Comparison of ENCODE assay signal across 13 mouse cellular contexts in the genomic region with DNA sequence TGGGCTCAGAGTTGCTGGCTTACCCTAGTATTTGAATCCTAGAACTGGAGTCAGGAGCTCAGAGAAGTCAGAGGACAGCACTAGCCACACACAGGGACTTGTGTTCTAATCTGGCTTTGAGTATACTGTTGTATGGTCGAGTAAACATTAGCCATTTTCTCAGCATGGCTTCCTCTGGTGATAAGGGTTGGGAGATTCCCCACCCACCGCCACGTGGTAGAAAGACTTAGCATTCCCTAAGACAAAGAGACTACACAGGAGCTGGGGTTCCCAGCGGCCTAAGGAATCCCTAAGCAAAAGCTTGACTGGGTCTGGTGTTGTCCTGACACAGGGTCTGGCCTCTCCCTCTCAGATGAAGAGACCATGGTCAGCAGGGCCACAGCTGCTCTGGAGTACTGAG. TPM values are rescaled to one million over a fixed set of nuclear protein-coding genes. Genes with fewer than 3 reads are reported as not detected.
DNase-seq lines count a peak whose midpoint lies in the region; ATAC-seq and TF ChIP-seq lines count a peak whose summit lies in the region.
"Had no signal": no experiment of that assay in that cellular context is flagged by ENCODE, and none has a peak within 500 bp of the region (broad histone marks: within the 10 kb centered on the region; RNA-seq: fewer than 3 reads in every experiment).

No protein-coding gene starts in this region.

- H3K4me1 ChIP-seq in kidney, embryonic 14.5 days (ENCODE audit: control insufficient read depth, insufficient read depth, low read length): peaks cover 21% of the 10 kb centered on the region
- peaks cover 34 to 65% of the 10 kb centered on the region in 2 experiments for H3K4me1 ChIP-seq in MEL (ENCODE audit: control insufficient read depth in 1 of 2, insufficient read depth in 2 of 2, low read length in 2 of 2)

- no peak for DNase-seq in kidney, postnatal 14 days
- DNase-seq in MEL (ENCODE audit: low read depth, low spot score) (no peak), ZHBTc4 (ENCODE audit: low read depth, low spot score) (peak; percentile 42), liver (peak; percentile 39)
- DNase-seq in cerebellum, adult 11-12 months: no peak
- DNase-seq in embryo, embryonic 10.5 days (ENCODE audit: low spot score): no peak
- DNase-seq: adrenal gland, postnatal 25 days; cerebellum, postnatal 14 days; spleen, adult 18-20 months had no signal

- no peak for TF ChIP-seq RAD21 in MEL (IDR thresholded peaks at IDR 0.05; ENCODE audit: low read depth, low read length)

- no peaks in the 10 kb centered on the region for H3K36me3 ChIP-seq in kidney, embryonic 14.5 days (ENCODE audit: control insufficient read depth, insufficient read depth, low read length)
- H3K36me3 ChIP-seq in MEL (ENCODE audit: control insufficient read depth in 1 of 2, insufficient read depth in 2 of 2, low read length in 2 of 2): peaks cover 0 to 28% of the 10 kb centered on the region in 2 experiments; a peak in 2 of 4 replicates
- H3K36me3 ChIP-seq: midbrain, embryonic 13.5 days had no signal

- ATAC-seq in kidney, embryonic 14.5 days (ENCODE audit: low FRiP score, low TSS enrichment): no peak
- ATAC-seq: midbrain, embryonic 13.5 days had no signal

- no peak overlapping the region for H3K9ac ChIP-seq in kidney, embryonic 14.5 days (ENCODE audit: low read depth, low read length)
- H3K9ac ChIP-seq in MEL (ENCODE audit: control insufficient read depth, low read depth, low read length, poor library complexity, severe bottlenecking): peak overlapping the region; percentile 59
- H3K9ac ChIP-seq: midbrain, embryonic 13.5 days had no signal

- H3K4me2 ChIP-seq in kidney, embryonic 14.5 days (replicated peaks; ENCODE audit: low read depth, low read length): no peak overlapping the region
- H3K4me2 ChIP-seq: midbrain, embryonic 13.5 days had no signal

- H3K27me3 ChIP-seq in kidney, embryonic 14.5 days (ENCODE audit: control insufficient read depth, insufficient read depth, low read length): no peaks in the 10 kb centered on the region
- H3K27me3 ChIP-seq in MEL (ENCODE audit: control insufficient read depth in 1 of 2, insufficient read depth in 2 of 2, low read length in 2 of 2): no peaks in the 10 kb centered on the region
- H3K27me3 ChIP-seq: midbrain, embryonic 13.5 days had no signal

- peaks cover 2% of the 10 kb centered on the region; the same call in 1 of the 2 replicates for H3K79me2 ChIP-seq in MEL (ENCODE audit: control insufficient read depth, insufficient read depth, low read length, poor library complexity)

- H3K4me3 ChIP-seq in kidney, embryonic 14.5 days (ENCODE audit: low read length): no peak overlapping the region
- H3K4me3 ChIP-seq in MEL (ENCODE audit: control insufficient read depth in 1 of 2, insufficient read depth in 1 of 2, low read depth in 2 of 2, low read length in 2 of 2): peak overlapping the region; percentile 23 to 53; a peak in 3 of 4 replicates
- H3K4me3 ChIP-seq: midbrain, embryonic 13.5 days had no signal

- peak overlapping the region; percentile 55; the same call in 1 of the 2 replicates for H3K27ac ChIP-seq in kidney, embryonic 14.5 days (ENCODE audit: low read depth, low read length)
- H3K27ac ChIP-seq in MEL (ENCODE audit: control insufficient read depth, low read depth, low read length): peak overlapping the region; percentile 91
- H3K27ac ChIP-seq: midbrain, embryonic 13.5 days had no signal

- TF ChIP-seq POLR2A in MEL (IDR thresholded peaks at IDR 0.05; ENCODE audit: control insufficient read depth in 1 of 2, insufficient read depth in 1 of 2, low read depth in 1 of 2, low read length in 2 of 2, poor library complexity in 1 of 2): 0 out of 4 replicates have a peak, but pooled peaks of 1 of the 2 experiments have one; percentile 22

- no peaks in the 10 kb centered on the region for H3K9me3 ChIP-seq in kidney, embryonic 14.5 days (ENCODE audit: control insufficient read depth, low read length)
- H3K9me3 ChIP-seq in MEL (replicated peaks; ENCODE audit: insufficient read depth, low read length): no peaks in the 10 kb centered on the region
- H3K9me3 ChIP-seq: midbrain, embryonic 13.5 days had no signal

- TF ChIP-seq CTCF in MEL (IDR thresholded peaks at IDR 0.05 in 2 of 3, conservative IDR thresholded peaks at IDR 0.05 in 1 of 3; ENCODE audit: control insufficient read depth in 1 of 3, insufficient read depth in 1 of 3, low read depth in 2 of 3, low read length in 3 of 3, poor library complexity in 1 of 3, severe bottlenecking in 1 of 3): no peak

- WGBS in kidney, embryonic 14.5 days: 67% methylated on average over 4 of the region's 4 CpGs

- no peak for TF ChIP-seq EP300 in MEL (IDR thresholded peaks at IDR 0.05; ENCODE audit: low read depth in 1 of 2, low read length in 2 of 2)

TF ChIP-seq in MEL, 35 proteins besides CTCF, POLR2A, EP300 and RAD21:
- TF ChIP-seq GATA1 (IDR thresholded peaks at IDR 0.05; ENCODE audit: low read depth, low read length) (0 out of 2 replicates have a peak, but pooled peaks have one; percentile 22), MAFK (IDR thresholded peaks at IDR 0.05; ENCODE audit: borderline replicate concordance, low read depth, low read length) (no peak), GABPA (IDR thresholded peaks at IDR 0.05; ENCODE audit: low read depth, low read length) (no peak), NRF1 (IDR thresholded peaks at IDR 0.05; ENCODE audit: insufficient read depth, low read depth, low read length, poor library complexity, severe bottlenecking) (no peak), ETS1 (IDR thresholded peaks at IDR 0.05; ENCODE audit: low read depth, low read length) (0 out of 2 replicates have a peak, but pooled peaks have one; percentile 37), RCOR1 (IDR thresholded peaks at IDR 0.05; ENCODE audit: low read depth, low read length) (peak; percentile 10; the same call in 1 of the 2 replicates), ELF1 (IDR thresholded peaks at IDR 0.05; ENCODE audit: low read depth, low read length) (no peak), POLR2AphosphoS2 (IDR thresholded peaks at IDR 0.05; ENCODE audit: low read length) (0 out of 2 replicates have a peak, but pooled peaks have one; percentile 1), ZMIZ1 (IDR thresholded peaks at IDR 0.05; ENCODE audit: low read depth, low read length) (no peak), TCF12 (IDR thresholded peaks at IDR 0.05; ENCODE audit: low read depth, low read length) (no peak), SIN3A (IDR thresholded peaks at IDR 0.05; ENCODE audit: low read length) (peak; percentile 61), ZKSCAN1 (IDR thresholded peaks at IDR 0.05; ENCODE audit: low read depth, low read length) (no peak), HCFC1 (IDR thresholded peaks at IDR 0.05; ENCODE audit: low read depth, low read length) (0 out of 2 replicates have a peak, but pooled peaks have one; percentile 33), MEF2A (IDR thresholded peaks at IDR 0.05; ENCODE audit: extremely low read depth, insufficient replicate concordance, low read depth, low read length, poor library complexity, severe bottlenecking) (no peak), MAX (IDR thresholded peaks at IDR 0.05; ENCODE audit: low read length) (peak; percentile 91), KAT2A (conservative IDR thresholded peaks at IDR 0.05; ENCODE audit: low read depth, low read length) (no peak), USF1 (IDR thresholded peaks at IDR 0.05; ENCODE audit: low read depth, low read length) (peak; percentile 74), MYC (IDR thresholded peaks at IDR 0.05; ENCODE audit: low read depth, low read length) (peak; percentile 81), MXI1 (IDR thresholded peaks at IDR 0.05; ENCODE audit: low read depth, low read length) (peak; percentile 83), TAL1 (IDR thresholded peaks at IDR 0.05; ENCODE audit: low read length) (no peak)
TF ChIP-seq in MEL: peak in this region for 10.

RNA-seq across cellular contexts. Expression of gene Egfl7, which starts 3.4 kb away (rescaled TPM):
- polyA plus RNA-seq in kidney, embryonic 14.5 days (2014; fragmentation: Nextera tagmentation; extraction: Ambion mirVana): 172 and 194 TPM in 2 replicates
- total RNA-seq in MEL (2012; rRNA removed): 73.9 and 95.4 TPM in 2 replicates
- 100 to 1,000 TPM in 1 of 2 experiments, not detected in 1; 125 TPM for polyA plus RNA-seq in MEL (2012; ENCODE audit: insufficient read depth in 1 of 2, insufficient read length in 2 of 2, low read depth in 1 of 2, low replicate concordance in 2 of 2, missing spikeins in 1 of 2)

RNA-seq across cellular contexts. Expression of gene Gm20532, which starts 10.0 kb away (rescaled TPM):
- not detected in 2 replicates for polyA plus RNA-seq in kidney, embryonic 14.5 days (2014; fragmentation: Nextera tagmentation; extraction: Ambion mirVana)
- 0.15 TPM in 1 of 2 replicates, not detected in the other for total RNA-seq in MEL (2012; rRNA removed)
- not detected for polyA plus RNA-seq in MEL (2012; ENCODE audit: insufficient read depth in 1 of 2, insufficient read length in 2 of 2, low read depth in 1 of 2, low replicate concordance in 2 of 2, missing spikeins in 1 of 2)
- total RNA-seq: adrenal gland, postnatal 25 days; ES-E14 had no signal
- polyA plus RNA-seq: forebrain, embryonic 11.5 days; midbrain, embryonic 13.5 days had no signal

RNA-seq across cellular contexts. Expression of gene Agpat2, which starts 27.8 kb away (rescaled TPM):
- polyA plus RNA-seq in kidney, embryonic 14.5 days (2014; fragmentation: Nextera tagmentation; extraction: Ambion mirVana): 30.0 and 41.4 TPM in 2 replicates
- total RNA-seq in MEL (2012; rRNA removed): 21.0 and 22.3 TPM in 2 replicates
- polyA plus RNA-seq in MEL (2012; ENCODE audit: insufficient read depth in 1 of 2, insufficient read length in 2 of 2, low read depth in 1 of 2, low replicate concordance in 2 of 2, missing spikeins in 1 of 2): 10 to 100 TPM in 1 of 2 experiments, not detected in 1; 42.4 TPM

RNA-seq across cellular contexts. Expression of gene Fam69b, which starts 51.8 kb away (rescaled TPM):
- 30.3 and 39.1 TPM in 2 replicates for polyA plus RNA-seq in kidney, embryonic 14.5 days (2014; fragmentation: Nextera tagmentation; extraction: Ambion mirVana)
- 0.33 and 0.42 TPM in 2 replicates for total RNA-seq in MEL (2012; rRNA removed)
- under 1 TPM in 1 of 2 experiments, not detected in 1; 0.67 TPM for polyA plus RNA-seq in MEL (2012; ENCODE audit: insufficient read depth in 1 of 2, insufficient read length in 2 of 2, low read depth in 1 of 2, low replicate concordance in 2 of 2, missing spikeins in 1 of 2)

RNA-seq across cellular contexts. Expression of gene Notch1, which starts 60.0 kb away (rescaled TPM):
- polyA plus RNA-seq in kidney, embryonic 14.5 days (2014; fragmentation: Nextera tagmentation; extraction: Ambion mirVana): 33.4 and 45.1 TPM in 2 replicates
- total RNA-seq in MEL (2012; rRNA removed): 0.39 TPM in 1 of 2 replicates, not detected in the other
- under 1 TPM in 1 of 2 experiments, not detected in 1; 0.06 TPM for polyA plus RNA-seq in MEL (2012; ENCODE audit: insufficient read depth in 1 of 2, insufficient read length in 2 of 2, low read depth in 1 of 2, low replicate concordance in 2 of 2, missing spikeins in 1 of 2)

Comparison
In these comparisons a context has a peak if more than half of its experiments do, and no peak if none do; other contexts are left out.
1. DNase-seq: peak in ZHBTc4 (single experiment) and liver (single experiment); none in kidney, postnatal 14 days (single experiment), MEL (single experiment), cerebellum, adult 11-12 months (single experiment) and embryo, embryonic 10.5 days (single experiment).